Mouse (Mus musculus) kidney, postnatal 4 days (tissue): ENCODE measurements around the gene Slc3a1.

Source experiments
- DNase-seq, 2 experiments: peaks; one replicate each; pipeline ENCODE4 v3.0.0; 2021; ENCODE audit warnings: mixed read lengths in 2 of 2

Slc3a1 gene

GRCm38 (mm10) chr17:85028093-85028739 is at the start of gene Slc3a1:
Gene Slc3a1, plus strand, starts transcription at chr17:85028376.
- DNase-seq, result no peak

GRCm38 (mm10) chr17:84981721-84982120 is 46.5 kb upstream of the Slc3a1 start:
- DNase-seq, result no peak

DNA sequence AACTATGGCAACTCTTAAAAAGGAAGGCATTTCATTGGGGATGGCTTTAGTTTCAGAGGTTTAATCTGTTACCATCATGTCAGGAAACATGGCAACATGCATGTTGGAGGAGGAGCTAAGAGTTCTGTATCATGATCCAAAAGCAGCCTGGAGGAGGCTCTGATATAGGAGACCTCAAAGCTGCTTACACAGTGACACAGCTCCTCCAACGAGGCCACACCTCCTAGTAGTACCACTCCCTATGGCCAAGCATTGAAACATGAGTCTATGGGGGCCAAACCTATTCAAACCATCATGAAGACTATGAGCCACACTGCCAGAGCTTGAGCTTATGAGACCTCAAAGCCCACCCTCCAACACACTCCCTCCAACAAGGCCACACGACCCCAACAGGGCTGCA is 45.4 kb upstream of the Slc3a1 start:
- no peak for DNase-seq

DNA sequence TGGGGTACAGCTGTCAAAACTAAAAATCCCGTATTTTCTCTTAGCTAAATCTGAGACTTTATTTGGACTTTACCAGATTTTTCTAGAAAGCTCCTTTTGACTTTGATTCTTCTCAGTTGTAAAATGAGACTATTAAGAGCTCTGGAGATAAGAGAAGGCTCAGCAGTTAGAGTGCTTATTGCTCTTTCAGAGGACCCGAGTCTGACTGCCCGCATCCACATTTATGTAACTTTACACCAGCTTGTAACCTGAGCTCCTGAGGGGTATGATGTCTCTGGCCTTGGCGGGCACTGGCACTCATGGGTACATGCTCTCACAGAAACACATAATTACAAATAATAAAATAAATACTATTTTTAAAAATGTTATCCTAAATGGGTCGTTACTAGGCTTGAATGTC is 41.8 kb upstream of the Slc3a1 start:
- DNase-seq, result no peak

DNA sequence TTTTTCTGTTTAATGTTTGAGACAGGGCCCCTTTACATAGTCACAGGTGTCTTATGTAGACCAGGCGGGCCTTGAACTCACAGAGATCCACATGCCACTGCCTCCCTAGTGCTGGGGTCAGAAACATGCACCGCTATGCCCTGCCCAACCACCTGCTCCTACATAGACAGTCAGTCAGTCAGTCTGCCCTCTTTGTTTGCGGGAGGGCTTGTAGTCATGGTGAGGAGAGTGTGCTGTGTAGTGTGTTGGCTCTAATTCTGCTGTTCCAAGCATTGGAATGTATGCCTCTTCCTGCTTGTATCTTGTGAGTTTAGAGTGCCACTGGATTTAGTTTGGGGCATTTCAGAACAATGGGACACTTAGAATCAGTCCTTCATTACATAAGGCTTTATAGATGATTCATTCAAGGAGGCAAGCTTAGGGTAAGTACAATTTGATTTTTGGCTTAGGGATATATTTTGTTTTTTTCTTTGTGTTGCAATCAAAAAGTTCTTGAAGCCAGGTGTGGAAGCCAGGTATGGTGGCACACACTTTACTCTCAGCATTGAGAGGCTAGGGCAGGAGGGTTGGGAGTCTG is 40.3 kb upstream of the Slc3a1 start:
- DNase-seq, result no peak

GRCm38 (mm10) chr17:84988514-84988913 is 39.7 kb upstream of the Slc3a1 start:
- no peak for DNase-seq

DNA sequence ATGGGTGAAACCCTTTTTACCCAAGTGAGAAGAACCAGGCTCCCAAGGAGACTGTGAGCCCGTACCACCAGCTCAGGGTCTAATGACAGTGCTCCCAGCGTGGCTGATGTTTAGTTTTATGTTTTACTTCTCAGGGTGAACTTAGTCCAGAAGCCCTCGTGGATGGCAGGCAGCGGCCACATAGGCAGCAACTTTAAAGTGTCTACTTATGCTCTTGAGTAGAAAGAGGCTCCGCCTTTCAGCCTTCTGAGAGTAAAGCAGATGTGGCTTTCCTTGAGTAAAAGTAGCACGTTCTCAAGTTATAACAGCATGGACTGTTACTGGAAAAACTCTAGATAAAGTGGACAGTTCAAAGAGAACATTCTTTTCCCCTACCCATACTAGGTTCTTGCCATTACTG is 32.3 kb upstream of the Slc3a1 start:
- no peak for DNase-seq

GRCm38 (mm10) chr17:84997639-84998038 is 30.5 kb upstream of the Slc3a1 start:
- no peak for DNase-seq

DNA sequence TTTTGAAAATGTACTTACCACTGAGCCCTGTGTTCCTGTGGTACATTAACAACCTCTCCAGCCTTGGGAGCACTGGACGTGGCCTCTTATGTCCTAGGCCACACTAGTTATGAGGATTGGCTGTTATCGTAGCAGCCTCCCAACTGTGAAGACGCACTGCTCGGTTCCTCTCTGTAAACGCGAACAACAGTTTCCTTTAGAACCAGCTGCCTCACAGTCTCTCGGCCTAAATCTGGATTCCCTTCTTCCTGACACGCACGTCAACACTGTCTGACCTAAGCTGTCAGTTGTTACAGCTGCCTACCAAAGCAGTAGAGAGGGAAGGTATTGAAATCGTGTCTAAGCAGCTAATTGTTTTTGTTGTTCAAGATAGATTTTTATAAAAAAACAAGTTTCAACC is 28.5 kb upstream of the Slc3a1 start:
- no peak for DNase-seq

GRCm38 (mm10) chr17:85013485-85013884 is 14.7 kb upstream of the Slc3a1 start:
- no peak for DNase-seq

DNA sequence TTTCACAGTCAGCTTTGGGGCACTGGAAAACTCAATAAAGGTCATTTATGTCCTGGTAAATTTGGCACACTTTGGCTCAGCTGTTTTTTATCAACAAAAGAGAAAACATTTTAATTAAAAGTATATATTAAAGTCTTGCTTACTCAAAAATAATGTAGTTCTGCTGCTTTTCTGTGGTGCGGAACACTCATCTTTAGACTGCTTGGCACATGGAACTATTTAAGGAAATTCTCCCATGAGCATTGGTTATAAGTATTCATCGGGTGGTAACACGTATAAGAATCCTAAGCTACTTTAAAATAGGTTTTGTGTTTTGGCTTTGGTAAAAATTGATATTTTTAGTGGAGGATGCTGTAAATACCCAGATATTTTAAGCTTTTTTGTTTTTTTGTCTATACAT is 13.5 kb upstream of the Slc3a1 start:
- no peak for DNase-seq

DNA sequence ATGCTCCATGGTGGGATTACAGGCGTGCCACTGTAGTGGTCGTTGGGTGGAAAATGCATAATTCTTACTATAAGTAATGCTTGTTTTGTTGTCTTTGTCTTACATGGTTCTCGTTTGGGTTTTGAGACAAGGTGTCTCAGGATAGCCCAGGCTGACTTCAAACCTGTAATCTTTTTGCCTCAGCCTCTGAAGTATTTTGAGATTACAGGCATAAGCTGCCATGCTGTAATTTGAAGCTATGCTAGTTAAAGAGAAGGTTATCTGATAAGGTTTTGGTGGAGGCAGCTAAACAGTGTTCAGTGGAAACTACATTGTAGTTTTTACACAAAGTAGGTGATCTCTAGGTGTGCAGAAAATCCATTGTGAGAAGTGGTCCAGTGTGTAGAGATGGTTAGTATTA is 9.8 kb upstream of the Slc3a1 start:
- no peak for DNase-seq

- DNase-seq, result no peak
Observed at GRCm38 (mm10) chr17:85018794-85019193, 9.4 kb upstream of the Slc3a1 start.

- no peak for DNase-seq
Observed at GRCm38 (mm10) chr17:85020343-85020742, 7.8 kb upstream of the Slc3a1 start.

GRCm38 (mm10) chr17:85023247-85024167 is 4.7 kb upstream of the Slc3a1 start:
- DNase-seq, result peak; percentile 58 to 72

- DNase-seq, result no peak
Observed at GRCm38 (mm10) chr17:85024237-85024636, 3.9 kb upstream of the Slc3a1 start.

DNA sequence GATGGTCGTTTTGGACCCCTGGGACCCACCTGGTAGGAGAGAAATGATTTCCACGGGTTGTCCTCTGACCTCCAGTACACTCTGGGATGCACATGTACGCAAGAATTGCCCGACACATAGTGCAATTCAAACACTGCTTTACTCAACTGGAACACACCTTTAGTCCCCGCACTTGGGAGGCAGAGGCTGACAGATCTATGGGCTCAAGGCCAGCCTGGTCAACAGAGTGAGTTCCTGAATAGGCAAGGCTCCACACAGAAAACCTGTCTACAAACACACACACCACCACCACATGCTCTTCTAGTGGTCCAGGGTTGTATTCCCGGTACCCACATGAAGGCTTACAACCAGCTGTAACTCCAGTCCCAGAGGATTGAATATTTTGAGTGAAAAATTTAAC is 3.0 kb upstream of the Slc3a1 start:
- DNase-seq, result no peak

DNA sequence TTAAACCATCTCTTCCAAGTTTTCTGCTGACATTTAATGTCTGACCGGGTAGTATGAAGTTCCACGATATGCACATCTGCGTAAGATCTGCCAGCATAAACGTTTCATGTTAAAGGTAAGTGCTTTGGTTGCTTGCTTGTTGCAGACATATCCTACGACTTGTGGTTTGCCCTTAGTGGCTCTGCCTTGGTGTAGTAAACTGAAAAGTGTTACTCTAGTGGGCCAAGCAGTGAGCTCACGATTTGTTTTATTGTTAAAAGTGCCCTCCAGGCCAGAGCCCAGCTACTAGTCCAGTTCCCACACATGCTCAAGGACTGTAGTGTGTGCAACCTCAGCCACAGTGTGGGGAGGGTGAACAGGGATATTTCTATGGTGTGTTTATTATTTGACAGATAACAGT is 1.7 kb upstream of the Slc3a1 start:
- no peak for DNase-seq

GRCm38 (mm10) chr17:85027247-85027646 is 929 bp upstream of the Slc3a1 start:
- DNase-seq, result peak in 1 of 2 experiments; percentile 57

DNA sequence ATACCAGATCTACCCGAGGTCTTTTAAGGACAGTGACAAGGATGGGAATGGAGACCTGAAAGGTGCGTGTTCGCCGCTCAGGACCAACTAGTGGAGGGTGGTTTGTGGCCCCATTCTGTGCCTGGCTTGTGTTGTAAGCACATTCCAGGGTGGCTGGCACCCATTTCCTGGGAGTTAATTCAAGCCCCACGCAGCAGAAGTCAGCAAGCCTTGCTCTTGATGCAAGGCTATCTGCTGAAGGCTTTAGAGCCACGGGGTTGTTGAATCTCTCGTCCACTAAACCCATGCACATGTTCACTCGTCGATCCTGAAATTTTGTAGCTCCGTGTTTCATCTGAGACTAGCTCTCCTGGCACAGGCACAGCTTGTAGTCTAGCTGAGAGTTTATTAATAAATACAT is 621 bp downstream of the Slc3a1 start:
- DNase-seq, result no peak

GRCm38 (mm10) chr17:85030651-85031050 is 2.5 kb downstream of the Slc3a1 start:
- DNase-seq, result no peak

GRCm38 (mm10) chr17:85033087-85033486 is 4.9 kb downstream of the Slc3a1 start:
- DNase-seq, result no peak

DNA sequence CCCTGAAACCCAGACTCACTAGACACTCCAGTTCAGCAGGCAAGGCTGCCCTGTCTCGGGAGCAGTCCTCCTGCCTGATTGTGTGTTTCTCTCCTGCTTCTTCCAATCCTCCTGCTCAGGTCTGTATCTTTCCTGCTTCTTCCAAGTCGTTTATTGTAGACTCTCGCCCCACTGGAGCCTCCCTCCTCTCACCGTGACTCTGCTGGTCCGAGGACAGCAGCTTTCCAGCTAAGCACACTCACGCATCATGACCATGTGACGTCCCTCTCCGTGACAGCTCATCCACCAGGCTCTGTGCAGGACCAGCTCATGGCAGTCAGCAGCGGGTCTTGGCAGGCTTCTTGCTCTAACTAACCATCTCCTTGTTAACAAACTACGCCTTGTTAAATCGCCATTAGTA is 5.9 kb downstream of the Slc3a1 start:
- no peak for DNase-seq

DNA sequence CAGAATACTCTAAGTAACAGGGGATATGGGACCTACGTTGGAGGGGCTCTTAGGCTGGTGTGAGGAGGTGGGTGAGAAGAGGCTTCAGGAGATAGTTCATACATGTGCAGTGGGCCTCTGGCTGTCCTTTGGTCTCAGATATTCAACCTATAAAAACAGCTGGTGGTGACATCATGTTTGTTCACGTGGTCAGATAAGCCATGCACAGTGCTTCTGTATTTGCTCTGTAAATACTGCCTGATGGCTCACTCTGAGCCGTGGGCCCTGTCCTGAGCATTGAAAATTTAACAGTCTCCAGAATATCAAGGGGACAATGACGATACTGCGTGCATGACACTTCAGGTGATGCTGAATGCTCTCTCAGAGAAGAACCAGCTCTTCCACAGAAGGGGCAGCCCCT is 9.7 kb downstream of the Slc3a1 start:
- no peak for DNase-seq
